Mouse (Mus musculus) MEL (cell line): ENCODE data around the gene Dera. TPM values are rescaled to one million over a fixed set of nuclear protein-coding genes. Genes with fewer than 3 reads are reported as not detected.

Experiments
- DNase-seq: peaks from one replicate; pipeline ENCODE4 v3.0.0; 2011; ENCODE audit warnings: low read depth, low spot score
- H3K27ac ChIP-seq: 2 replicates; pipeline ENCODE4 v1.5.1; 2012; ENCODE audit warnings: low read depth, mild to moderate bottlenecking, control low read depth, low read length, moderate library complexity; ENCODE audit not compliant: control insufficient read depth
- H3K27me3 ChIP-seq, 2 experiments: fragments of 150-350 bp in 1 of 2; sonication (generic) in 1 of 2; 2 replicates each; pipeline ENCODE4 v1.6.1; 2012; ENCODE audit warnings: low read length in 2 of 2, mild to moderate bottlenecking in 2 of 2, improper control_type of control experiment in 1 of 2, moderate library complexity in 1 of 2; ENCODE audit not compliant: insufficient read depth in 2 of 2, control insufficient read depth in 1 of 2
- H3K36me3 ChIP-seq, 2 experiments: 2 replicates each; pipeline ENCODE4 v1.6.1; 2012 to 2014; ENCODE audit warnings: low read length in 2 of 2, improper control_type of control experiment in 1 of 2, inconsistent platforms in 1 of 2, mild to moderate bottlenecking in 1 of 2; ENCODE audit not compliant: insufficient read depth in 2 of 2, control insufficient read depth in 1 of 2
- H3K4me1 ChIP-seq, 2 experiments: fragments of 150-350 bp in 1 of 2; sonication (generic) in 1 of 2; 2 replicates each; pipeline ENCODE4 v1.6.1; 2012; ENCODE audit warnings: low read length in 2 of 2, improper control_type of control experiment in 1 of 2, mild to moderate bottlenecking in 1 of 2; ENCODE audit not compliant: insufficient read depth in 2 of 2, control insufficient read depth in 1 of 2
- H3K4me3 ChIP-seq, 2 experiments: fragments of 150-350 bp in 1 of 2; sonication (generic) in 1 of 2; 2 replicates each; pipeline ENCODE4 v1.5.1; 2012; ENCODE audit warnings: low read depth in 2 of 2, low read length in 2 of 2, mild to moderate bottlenecking in 2 of 2, moderate library complexity in 2 of 2, control low read depth in 1 of 2, improper control_type of control experiment in 1 of 2; ENCODE audit not compliant: control insufficient read depth in 1 of 2, insufficient read depth in 1 of 2
- H3K79me2 ChIP-seq: 2 replicates; pipeline ENCODE4 v1.6.1; 2012; ENCODE audit warnings: mild to moderate bottlenecking, low read length, moderate library complexity; ENCODE audit not compliant: control insufficient read depth, poor library complexity, insufficient read depth
- H3K9ac ChIP-seq: 2 replicates; pipeline ENCODE4 v1.6.1; 2012; ENCODE audit warnings: low read depth, mild to moderate bottlenecking, control low read depth, low read length, moderate library complexity; ENCODE audit not compliant: control insufficient read depth, poor library complexity, severe bottlenecking
- H3K9me3 ChIP-seq: fragments of 150-350 bp; sonication (generic); replicated peaks from 2 replicates; pipeline ENCODE4 v1.6.1; 2012; ENCODE audit warnings: mild to moderate bottlenecking, low read length, improper control_type of control experiment, moderate library complexity; ENCODE audit not compliant: insufficient read depth
- CHD1 ChIP-seq: IDR thresholded peaks from 2 replicates; pipeline ENCODE4 v1.6.1; 2012; ENCODE audit warnings: low read depth, mild to moderate bottlenecking, inconsistent platforms, low read length, improper control_type of control experiment
- CTCF ChIP-seq, 3 experiments: IDR thresholded peaks in 2 of 3; conservative IDR thresholded peaks in 1 of 3; 2 replicates each; pipeline ENCODE4 v1.5.1; 2011 to 2012; ENCODE audit warnings: low read length in 3 of 3, low read depth in 2 of 3, mild to moderate bottlenecking in 2 of 3, improper control_type of control experiment in 1 of 3, inconsistent platforms in 1 of 3, mixed read lengths in 1 of 3, moderate library complexity in 1 of 3; ENCODE audit not compliant: control insufficient read depth in 1 of 3, insufficient read depth in 1 of 3, poor library complexity in 1 of 3, severe bottlenecking in 1 of 3
- E2F4 ChIP-seq: IDR thresholded peaks from 2 replicates; pipeline ENCODE4 v1.6.1; 2011; ENCODE audit warnings: low read depth, low read length, improper control_type of control experiment, borderline replicate concordance
- EP300 ChIP-seq, 2 experiments: IDR thresholded peaks; 2 replicates each; pipeline ENCODE4 v1.6.1; 2011; ENCODE audit warnings: improper control_type of control experiment in 2 of 2, low read length in 2 of 2, low read depth in 1 of 2, mild to moderate bottlenecking in 1 of 2
- GATA1 ChIP-seq: IDR thresholded peaks from 2 replicates; pipeline ENCODE4 v1.6.1; 2011; ENCODE audit warnings: low read depth, low read length, improper control_type of control experiment
- KAT2A ChIP-seq: conservative IDR thresholded peaks from 2 replicates; pipeline ENCODE4 v1.6.1; 2012; ENCODE audit warnings: low read depth, low read length, improper control_type of control experiment, inconsistent platforms
- MAFK ChIP-seq: IDR thresholded peaks from 2 replicates; pipeline ENCODE4 v1.6.1; 2011; ENCODE audit warnings: low read depth, mild to moderate bottlenecking, low read length, improper control_type of control experiment, borderline replicate concordance
- MYC ChIP-seq: IDR thresholded peaks from 2 replicates; pipeline ENCODE4 v1.6.1; 2011; ENCODE audit warnings: low read depth, mild to moderate bottlenecking, low read length, improper control_type of control experiment, moderate library complexity
- NELFE ChIP-seq: IDR thresholded peaks from 2 replicates; pipeline ENCODE4 v1.6.1; 2011; ENCODE audit warnings: low read depth, low read length, improper control_type of control experiment
- POLR2A ChIP-seq, 2 experiments: IDR thresholded peaks; 2 replicates each; pipeline ENCODE4 v1.6.1; 2011 to 2012; ENCODE audit warnings: low read length in 2 of 2, mild to moderate bottlenecking in 2 of 2, control low read depth in 1 of 2, improper control_type of control experiment in 1 of 2, low read depth in 1 of 2, moderate library complexity in 1 of 2; ENCODE audit not compliant: control insufficient read depth in 1 of 2, insufficient read depth in 1 of 2, poor library complexity in 1 of 2
- POLR2AphosphoS2 ChIP-seq: IDR thresholded peaks from 2 replicates; pipeline ENCODE4 v1.6.1; 2011; ENCODE audit warnings: low read length, improper control_type of control experiment
- POLR2AphosphoS5 ChIP-seq: IDR thresholded peaks from 2 replicates; pipeline ENCODE4 v1.6.1; 2012; ENCODE audit warnings: low read depth, borderline replicate concordance, mild to moderate bottlenecking, inconsistent platforms, low read length, moderate library complexity, mixed read lengths
- RAD21 ChIP-seq: IDR thresholded peaks from 2 replicates; pipeline ENCODE4 v1.6.1; 2011; ENCODE audit warnings: mild to moderate bottlenecking, low read depth, low read length, improper control_type of control experiment
- RCOR1 ChIP-seq: IDR thresholded peaks from 2 replicates; pipeline ENCODE4 v1.6.1; 2012; ENCODE audit warnings: low read depth, mild to moderate bottlenecking, inconsistent platforms, low read length, improper control_type of control experiment
- SIN3A ChIP-seq: IDR thresholded peaks from 2 replicates; pipeline ENCODE4 v1.6.1; 2012; ENCODE audit warnings: low read length, improper control_type of control experiment, inconsistent platforms
- SMC3 ChIP-seq: IDR thresholded peaks from 2 replicates; pipeline ENCODE4 v1.6.1; 2011; ENCODE audit warnings: low read depth, low read length, improper control_type of control experiment
- TAL1 ChIP-seq: IDR thresholded peaks from 2 replicates; pipeline ENCODE4 v1.6.1; 2012; ENCODE audit warnings: mild to moderate bottlenecking, inconsistent platforms, low read length, moderate library complexity, mixed read lengths
- USF1 ChIP-seq: IDR thresholded peaks from 2 replicates; pipeline ENCODE4 v1.6.1; 2014; ENCODE audit warnings: low read depth, mild to moderate bottlenecking, inconsistent platforms, low read length, improper control_type of control experiment, moderate library complexity
- ZC3H11A ChIP-seq: IDR thresholded peaks from 2 replicates; pipeline ENCODE4 v1.6.1; 2012; ENCODE audit warnings: low read depth, mild to moderate bottlenecking, inconsistent platforms, low read length, improper control_type of control experiment
- ZKSCAN1 ChIP-seq: IDR thresholded peaks from 2 replicates; pipeline ENCODE4 v1.6.1; 2012; ENCODE audit warnings: low read depth, mild to moderate bottlenecking, inconsistent platforms, low read length, improper control_type of control experiment, moderate library complexity
- polyA plus RNA-seq, 2 experiments: library from polyadenylated mRNA; stranded (reverse) in 1 of 2; unstranded in 1 of 2; fragments of >175 nt in 1 of 2; fragments of >200 nt in 1 of 2; gene quantifications; 2 replicates each; pipeline versions ENCODE4 v1.2.1 to v1.2.4; 2012; ENCODE audit warnings: low replicate concordance in 2 of 2, low read depth in 1 of 2; ENCODE audit not compliant: insufficient read length in 2 of 2, insufficient read depth in 1 of 2, missing spikeins in 1 of 2
- total RNA-seq: library from RNA; depleted of rRNA; stranded (reverse); fragments of 300-350 nt; gene quantifications from 2 replicates; pipeline ENCODE4 v1.2.3, GENCODE M21; 2012

Gene Dera
- total and polyA plus RNA-seq, 3 experiments, result 39.4 to 56.9 TPM; not detected in 1

GRCm38 (mm10) chr6:137740972-137741371 lies 13.4 kb upstream of the Dera start:
- peaks cover 27% of the 10 kb centered on the region for H3K79me2 ChIP-seq
- no peak overlapping the region for H3K27ac ChIP-seq
- no peak overlapping the region for H3K4me3 ChIP-seq
- H3K9me3 ChIP-seq, result no peaks in the 10 kb centered on the region
- no peak overlapping the region for H3K9ac ChIP-seq
- H3K4me1 ChIP-seq, result peaks cover 2 to 11% of the 10 kb centered on the region in 2 experiments; a peak in 3 of 4 replicates
- DNase-seq, result peak; percentile 35
- H3K36me3 ChIP-seq, result peaks cover 35 to 48% of the 10 kb centered on the region in 2 experiments
- TF ChIP-seq TAL1 (no peak), POLR2A (IDR thresholded peaks at IDR 0.05; ENCODE audit: control insufficient read depth in 1 of 2, insufficient read depth in 1 of 2, low read depth in 1 of 2, low read length in 2 of 2, poor library complexity in 1 of 2) (no peak), NELFE (no peak), CTCF (IDR thresholded peaks at IDR 0.05 in 2 of 3, conservative IDR thresholded peaks at IDR 0.05 in 1 of 3; ENCODE audit: control insufficient read depth in 1 of 3, insufficient read depth in 1 of 3, low read depth in 2 of 3, low read length in 3 of 3, poor library complexity in 1 of 3, severe bottlenecking in 1 of 3) (no peak), SMC3 (no peak), SIN3A (no peak), POLR2AphosphoS2 (no peak), E2F4 (no peak), ZKSCAN1 (no peak), POLR2AphosphoS5 (no peak), GATA1 (no peak), RAD21 (no peak)
- H3K27me3 ChIP-seq, result no peaks in the 10 kb centered on the region

DNA sequence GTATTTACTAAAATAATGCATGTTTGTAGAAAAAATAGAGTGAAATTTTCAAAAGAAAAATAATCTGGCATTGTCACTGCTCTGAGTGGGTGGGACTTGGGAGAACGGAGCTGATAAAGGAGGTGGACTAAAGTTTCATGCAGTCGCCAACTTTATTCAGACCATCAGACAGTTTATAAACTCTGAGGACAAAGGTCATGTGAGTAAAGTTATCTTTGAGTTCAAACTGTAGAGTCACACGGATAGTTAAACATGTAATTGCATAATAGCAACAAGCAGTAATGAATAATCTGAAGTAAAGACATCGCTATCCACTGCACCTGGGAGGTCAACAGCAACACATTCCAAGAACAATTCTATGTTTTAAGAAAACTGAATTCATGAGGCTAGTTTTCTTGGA lies 9.6 kb upstream of the Dera start:
- Histone ChIP-seq H3K9ac (no peak overlapping the region), H3K9me3 (no peaks in the 10 kb centered on the region), H3K4me3 (no peak overlapping the region), H3K36me3 (peaks cover 18 to 37% of the 10 kb centered on the region in 2 experiments), H3K79me2 (no peaks in the 10 kb centered on the region), H3K27me3 (no peaks in the 10 kb centered on the region), H3K27ac (no peak overlapping the region), H3K4me1 (peaks cover 0 to 2% of the 10 kb centered on the region in 2 experiments; a peak in 2 of 4 replicates)
- no peak for DNase-seq
- TF ChIP-seq POLR2AphosphoS5 (no peak), ZC3H11A (no peak), MAFK (no peak), USF1 (no peak), NELFE (no peak), E2F4 (no peak), EP300 (IDR thresholded peaks at IDR 0.05; ENCODE audit: low read depth in 1 of 2, low read length in 2 of 2) (no peak), MYC (no peak), RCOR1 (no peak), KAT2A (no peak), POLR2AphosphoS2 (no peak), TAL1 (no peak), CTCF (IDR thresholded peaks at IDR 0.05 in 2 of 3, conservative IDR thresholded peaks at IDR 0.05 in 1 of 3; ENCODE audit: control insufficient read depth in 1 of 3, insufficient read depth in 1 of 3, low read depth in 2 of 3, low read length in 3 of 3, poor library complexity in 1 of 3, severe bottlenecking in 1 of 3) (no peak), CHD1 (no peak)
